Mouse (Mus musculus) adrenal gland, adult 8-10 months (tissue): ENCODE results near the gene Dop1a. TPM values are rescaled to one million over a fixed set of nuclear protein-coding genes. Genes with fewer than 3 reads are reported as not detected.

Source experiments
- DNase-seq: peaks from one replicate; pipeline ENCODE4 v3.0.0; 2022
- total RNA-seq, 4 experiments: library from RNA; stranded (reverse); gene quantifications; 2 replicates each; pipeline ENCODE4 v1.2.4; 2022

Dop1a gene
- total RNA-seq, 4 experiments from 2014 or later = 24.8 to 43.2 (median 32.0) TPM

DNA sequence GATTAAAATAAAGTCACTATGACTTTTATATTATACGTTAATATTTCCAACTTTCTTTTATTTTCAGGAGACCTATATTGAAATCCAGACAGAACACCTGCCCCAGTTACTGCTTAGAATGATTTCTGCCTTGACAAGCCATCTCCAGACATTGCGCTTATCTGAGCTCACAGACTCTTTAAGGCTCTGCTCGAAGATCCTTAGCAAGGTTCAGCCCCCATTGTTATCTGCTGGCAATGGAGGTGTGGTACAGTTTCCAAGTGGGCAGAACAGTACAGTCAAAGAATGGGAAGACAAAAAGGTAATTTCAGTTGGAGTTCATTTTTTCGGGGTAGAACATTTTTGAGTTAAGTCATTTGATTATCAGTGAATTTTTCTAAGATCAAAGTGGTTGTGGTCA, 40.5 kb downstream of the Dop1a start:
- DNase-seq = no peak

DNA sequence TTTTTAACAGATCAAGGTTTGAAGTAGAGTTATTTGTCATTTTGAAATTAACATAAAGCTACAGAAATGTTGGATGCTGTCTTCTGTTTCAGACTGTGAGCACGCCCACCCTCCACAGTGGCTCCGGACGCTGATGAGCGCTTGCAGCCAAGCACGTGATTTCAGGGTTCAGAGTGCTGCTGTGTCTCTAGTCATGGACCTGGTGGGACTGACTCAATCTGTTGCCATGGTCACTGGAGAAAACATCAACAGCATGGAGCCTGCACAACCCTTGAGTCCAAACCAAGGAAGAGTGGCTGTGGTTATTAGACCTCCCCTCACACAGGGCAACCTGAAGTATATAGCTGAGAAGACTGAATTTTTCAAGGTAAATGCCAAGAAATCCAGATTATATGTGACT, 46.8 kb downstream of the Dop1a start:
- no peak for DNase-seq

DNA sequence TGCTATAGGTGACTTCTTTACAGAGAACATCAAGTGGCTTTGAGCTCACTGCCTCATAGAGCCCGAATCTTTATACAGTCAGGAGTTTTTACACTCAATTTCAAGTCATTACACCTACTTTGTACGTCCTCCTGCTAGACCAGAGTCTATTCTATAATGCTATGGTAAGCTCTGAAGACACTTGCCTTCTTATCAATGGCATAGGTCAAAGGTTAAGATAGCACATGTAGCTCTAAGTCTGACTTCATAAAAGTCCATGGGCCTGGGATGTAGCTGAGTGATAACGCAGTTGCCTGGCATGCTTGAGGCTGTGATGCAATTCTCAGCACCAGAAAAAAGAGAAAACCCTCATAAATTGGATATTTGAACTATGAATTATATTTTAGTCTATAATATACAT, 47.4 kb downstream of the Dop1a start:
- DNase-seq = no peak

DNA sequence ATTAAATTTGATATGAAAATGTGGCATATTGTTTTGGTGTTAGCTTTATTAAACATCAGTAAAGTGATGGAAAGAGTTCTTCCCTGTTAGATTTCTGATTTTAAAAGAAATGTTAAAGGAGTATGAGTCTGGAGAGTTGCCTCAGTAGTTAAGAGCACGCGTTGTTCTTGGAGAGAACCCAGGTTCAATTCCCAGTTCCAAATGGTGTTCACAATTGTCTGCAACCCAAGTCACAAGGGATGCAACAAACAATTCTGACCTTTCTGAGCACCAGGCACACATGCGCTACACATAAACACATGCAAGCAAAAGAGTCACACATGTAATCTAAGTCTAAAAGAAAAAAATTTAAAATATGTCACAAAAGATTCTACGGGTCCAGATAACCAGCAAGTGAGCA, 47.8 kb downstream of the Dop1a start:
- no peak for DNase-seq

DNA sequence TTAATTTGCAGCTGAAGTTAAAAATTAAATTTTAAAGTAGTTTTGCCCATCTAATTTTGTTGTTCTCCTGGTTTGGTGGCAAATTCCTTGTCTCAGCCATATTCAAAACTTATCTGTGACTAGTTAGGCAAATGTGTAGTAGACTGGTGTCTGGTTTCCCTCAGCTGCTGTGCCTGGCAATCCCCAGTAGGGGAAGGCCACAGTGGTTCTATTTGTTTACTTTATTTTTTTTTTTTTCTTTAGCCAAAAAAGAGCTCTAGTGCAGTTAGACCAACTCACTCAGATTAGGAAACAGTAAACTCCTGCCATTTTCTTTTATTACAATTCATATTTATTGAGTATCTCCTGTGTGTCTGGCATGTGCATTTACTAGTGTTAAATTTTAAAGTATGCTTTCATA, 55.4 kb downstream of the Dop1a start:
- DNase-seq = no peak

DNA sequence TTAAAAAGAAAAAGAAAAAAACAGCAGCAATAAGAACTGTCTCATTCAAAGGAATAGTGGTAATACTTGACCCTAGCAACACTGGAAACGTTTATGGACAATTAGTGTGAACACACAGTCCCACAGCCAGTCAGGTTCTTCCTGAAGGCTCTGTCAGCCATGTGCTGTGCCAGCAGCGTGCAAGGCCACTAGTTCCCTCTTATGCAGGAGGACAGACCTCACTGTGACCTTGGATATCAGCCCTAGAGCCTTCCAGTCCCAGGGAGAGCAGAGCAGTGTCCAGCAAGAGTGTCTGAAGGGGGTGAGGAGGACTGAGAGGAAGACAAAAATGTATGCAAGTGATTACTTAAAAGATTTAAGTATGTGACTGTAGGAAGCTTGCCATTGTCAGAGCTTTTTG, 58.6 kb downstream of the Dop1a start:
- peak; percentile 68 for DNase-seq

DNA sequence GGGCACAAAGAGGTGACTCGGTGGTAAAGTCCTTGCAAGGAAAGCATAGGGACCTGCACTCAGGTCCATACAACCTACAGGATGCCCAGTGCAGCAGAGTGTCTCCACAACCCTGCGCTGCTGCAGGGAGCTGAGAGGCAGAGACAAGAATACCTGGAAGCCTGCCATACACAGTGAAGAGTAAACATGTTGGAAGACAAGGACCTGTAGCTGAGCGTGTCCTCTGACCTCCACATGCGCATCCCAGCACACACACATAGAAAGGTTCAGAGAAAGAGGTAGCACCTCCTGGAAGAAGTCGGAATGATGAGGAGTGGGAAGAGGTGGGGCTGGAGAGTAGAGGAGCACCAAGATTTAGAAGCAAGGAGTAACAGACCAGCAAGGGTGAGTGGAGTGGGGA, 67.1 kb downstream of the Dop1a start:
- DNase-seq = no peak

DNA sequence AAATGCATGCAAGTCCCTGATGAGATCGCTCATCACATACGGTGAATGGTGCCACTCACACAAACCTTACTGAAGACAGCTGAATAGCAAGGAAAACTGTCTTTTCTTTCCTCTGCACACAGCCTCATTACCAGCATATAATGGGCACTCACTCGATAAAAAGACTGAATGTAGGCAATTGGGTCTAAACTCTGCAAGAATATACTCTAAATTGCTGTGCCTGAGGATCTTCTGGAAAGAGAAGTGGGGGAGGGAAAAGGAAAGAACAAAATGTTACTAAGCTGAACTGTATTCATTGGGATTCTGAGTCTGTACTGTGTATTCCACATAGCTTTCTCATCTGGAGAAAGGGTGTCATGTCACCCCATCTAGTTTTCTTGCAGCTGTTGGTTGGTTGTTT, 76.5 kb downstream of the Dop1a start:
- no peak for DNase-seq

DNA sequence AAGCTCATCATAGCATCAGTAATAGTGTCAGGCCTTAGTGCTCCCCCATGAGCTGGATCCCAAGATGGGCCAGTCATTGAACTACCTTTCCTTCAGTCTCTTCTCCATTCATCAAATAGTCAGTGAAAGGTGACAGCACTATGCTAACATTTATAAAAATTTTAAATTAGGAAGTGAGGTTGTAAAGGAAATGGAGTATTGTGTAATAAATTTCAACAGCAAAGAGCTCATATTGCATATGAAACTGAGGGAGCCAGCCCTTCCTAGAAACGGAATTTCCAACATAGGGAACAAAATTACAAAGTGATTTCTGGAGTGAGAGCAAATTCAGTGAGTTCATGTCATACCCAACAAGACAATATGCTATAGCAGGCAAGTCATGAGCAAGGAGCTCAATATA, 77.6 kb downstream of the Dop1a start:
- DNase-seq = no peak

DNA sequence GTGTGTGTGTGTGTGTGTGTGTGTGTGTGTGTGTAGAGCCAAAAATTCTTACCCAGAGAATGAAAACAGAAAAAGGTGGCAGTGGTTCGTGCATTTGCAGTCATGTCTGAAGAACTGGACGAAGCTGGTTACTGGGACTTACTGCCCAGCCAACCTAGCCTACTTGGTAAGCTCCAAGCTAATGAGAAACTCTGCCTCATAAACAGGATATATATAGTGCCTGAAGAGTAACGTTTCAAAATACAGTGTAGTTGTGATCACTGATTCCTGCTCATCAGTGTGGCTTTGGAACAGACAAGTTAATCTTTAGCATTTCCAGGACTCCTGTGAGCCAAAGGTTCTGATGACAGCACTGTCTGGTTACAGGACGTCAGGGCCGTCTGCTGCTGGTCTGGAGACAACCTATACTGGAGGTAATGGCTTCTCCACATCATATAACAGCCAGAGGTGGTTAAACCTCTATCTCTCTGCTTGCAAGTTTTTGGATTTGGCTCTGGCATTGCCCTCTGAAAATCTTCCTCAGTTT, 82.7 kb downstream of the Dop1a start:
- no peak for DNase-seq

DNA sequence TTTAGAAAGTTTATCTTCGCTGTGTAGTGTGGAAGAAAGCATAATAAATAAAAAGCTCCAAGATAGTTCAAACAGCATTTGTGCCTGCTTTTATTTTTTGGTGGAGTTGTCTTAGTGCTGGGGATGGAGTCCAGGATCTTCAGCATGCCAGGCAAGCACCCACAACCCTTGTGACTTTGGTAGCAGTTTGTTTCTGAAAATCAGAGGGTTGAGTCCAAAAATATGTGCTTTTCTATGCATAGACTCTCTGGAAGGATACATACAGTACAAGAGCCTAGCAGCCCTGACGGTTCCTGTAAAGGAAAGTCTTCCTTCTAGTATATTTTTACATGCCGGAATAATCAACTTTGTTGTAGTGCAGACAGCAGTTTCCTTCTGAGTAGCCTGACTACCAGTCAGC, 83.8 kb downstream of the Dop1a start:
- no peak for DNase-seq

DNA sequence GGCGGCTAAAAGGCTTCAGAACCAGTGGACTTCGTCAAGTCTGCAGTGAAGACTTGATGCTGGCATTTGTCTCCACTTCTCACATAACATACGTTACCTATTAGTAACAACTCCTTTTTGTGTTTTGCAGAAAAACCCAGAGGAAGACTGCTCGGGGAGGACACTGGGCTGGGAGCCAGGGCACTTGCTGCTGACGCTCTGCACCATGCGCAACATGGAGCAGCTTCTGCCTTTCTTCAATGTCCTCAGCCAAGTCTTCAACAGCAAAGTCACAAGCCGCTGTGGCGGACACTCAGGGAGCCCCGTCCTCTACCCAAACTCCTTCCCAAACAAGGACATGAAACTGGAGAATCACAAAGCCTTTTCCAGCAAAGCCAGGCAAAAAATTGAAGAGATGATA, 86.9 kb downstream of the Dop1a start:
- no peak for DNase-seq

DNA sequence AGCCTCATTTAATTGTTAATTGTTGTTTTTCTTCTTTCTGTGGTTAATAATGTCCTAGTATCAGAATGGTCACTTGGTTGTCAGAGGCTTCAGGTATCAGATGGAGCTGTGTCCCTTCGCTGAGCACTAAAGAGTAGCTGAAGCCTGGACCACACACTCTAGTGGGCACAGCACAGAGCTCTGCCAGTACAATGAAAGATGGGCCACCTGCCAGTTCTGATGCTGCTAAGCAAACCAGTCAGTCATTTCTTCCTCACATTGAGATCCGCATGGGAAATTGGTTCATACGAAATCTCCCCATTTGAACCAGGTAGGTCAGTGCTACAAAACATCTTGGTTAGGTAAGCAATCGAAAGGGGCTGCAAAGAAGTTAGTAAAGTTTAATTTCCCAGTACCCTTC, 87.7 kb downstream of the Dop1a start:
- no peak for DNase-seq

DNA sequence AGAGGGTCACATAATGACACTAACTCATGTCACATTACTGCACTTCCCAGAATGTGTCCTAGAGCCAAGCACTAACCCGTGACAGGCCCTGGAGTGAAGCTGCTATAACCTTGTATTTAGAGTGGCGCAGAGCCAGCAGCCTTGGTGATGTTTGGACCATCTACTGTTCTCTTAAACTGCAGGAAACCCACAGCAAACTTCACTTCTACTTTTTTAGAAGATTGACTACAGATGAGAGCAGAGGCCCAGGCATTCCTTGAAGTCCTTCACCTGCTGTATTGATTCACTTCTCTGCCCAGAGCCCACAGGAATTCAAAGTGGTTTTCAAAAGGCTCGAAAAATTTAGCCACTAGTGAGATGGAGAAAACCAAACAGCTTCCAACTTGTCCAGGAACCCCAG, 93.6 kb downstream of the Dop1a start:
- peak; percentile 82 for DNase-seq

DNA sequence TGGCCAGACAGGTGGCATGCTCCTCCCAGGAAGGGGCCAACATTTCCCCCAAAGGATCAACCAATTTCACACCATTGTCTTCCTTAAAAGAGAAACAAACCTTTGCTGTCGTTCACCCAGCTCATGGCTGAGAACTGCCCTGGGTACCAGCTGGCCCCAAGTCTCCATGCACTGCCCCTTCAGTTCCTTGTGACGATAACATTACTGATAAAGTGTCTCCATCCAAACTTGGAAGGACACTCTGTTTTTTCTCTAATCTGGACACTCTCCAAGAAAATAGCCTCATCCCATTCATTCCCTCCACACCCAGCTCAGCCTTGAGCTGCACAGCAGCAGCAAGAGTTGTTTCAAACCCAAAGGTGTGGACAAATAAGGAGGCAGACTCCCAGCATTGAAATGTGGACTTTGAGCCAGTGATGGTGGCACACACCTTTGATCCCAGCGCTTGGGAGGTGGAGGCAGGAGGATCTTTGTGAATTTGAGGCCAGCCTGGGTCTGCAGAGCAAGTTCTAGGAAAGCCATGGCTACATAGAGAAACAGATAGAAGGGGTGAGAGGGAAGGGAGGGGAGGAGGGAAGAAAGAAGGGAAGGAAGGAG, 102.5 kb downstream of the Dop1a start:
- DNase-seq = no peak

DNA sequence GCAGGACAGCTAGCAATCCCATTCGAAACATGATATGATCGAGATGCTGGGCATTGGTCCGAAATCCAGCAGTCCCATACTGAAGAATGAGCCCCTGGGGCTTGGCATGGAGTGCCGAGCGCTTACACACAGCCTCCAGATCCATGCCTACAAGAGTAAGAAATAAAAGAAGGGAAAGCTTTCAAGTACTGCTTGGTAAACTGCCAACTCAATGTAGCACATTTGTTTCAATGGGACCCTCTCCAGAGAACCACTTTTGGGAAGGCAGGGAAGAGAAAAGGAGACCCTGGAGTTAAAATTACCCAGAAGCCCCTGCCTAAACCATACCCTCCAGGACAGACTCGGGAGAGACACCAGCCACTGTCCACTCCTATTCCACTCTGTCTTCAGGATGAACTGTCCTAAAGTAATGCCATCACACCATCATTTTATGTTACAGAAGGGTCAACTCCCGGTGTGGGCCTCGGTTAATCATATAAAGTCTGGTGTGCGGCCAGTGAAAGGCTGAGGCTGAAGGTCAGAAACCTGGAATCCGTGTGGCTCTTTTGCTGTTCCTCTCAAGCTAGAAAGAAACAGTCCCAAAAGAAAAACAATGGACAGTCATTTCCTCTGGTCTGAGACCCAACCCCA, 103.4 kb downstream of the Dop1a start:
- no peak for DNase-seq

DNA sequence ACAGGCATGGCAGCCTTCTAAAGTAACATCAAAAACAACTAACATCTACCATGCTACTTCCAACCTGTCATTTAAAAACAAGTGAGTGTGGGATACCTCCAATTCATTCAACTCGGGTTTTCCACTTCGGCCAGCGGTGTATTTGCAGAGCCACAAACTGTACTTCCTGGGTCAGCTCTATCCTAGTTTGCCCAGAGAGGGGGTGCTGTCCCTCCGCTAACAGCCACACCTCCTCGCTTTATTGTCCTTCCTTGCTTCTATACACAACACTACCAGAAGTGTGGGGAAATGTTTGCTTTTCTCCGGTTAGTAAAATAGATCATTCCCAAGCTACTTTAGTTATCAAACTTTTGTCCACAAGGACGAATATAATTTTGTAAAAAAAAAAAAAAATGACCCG, 104.0 kb downstream of the Dop1a start:
- no peak for DNase-seq

DNA sequence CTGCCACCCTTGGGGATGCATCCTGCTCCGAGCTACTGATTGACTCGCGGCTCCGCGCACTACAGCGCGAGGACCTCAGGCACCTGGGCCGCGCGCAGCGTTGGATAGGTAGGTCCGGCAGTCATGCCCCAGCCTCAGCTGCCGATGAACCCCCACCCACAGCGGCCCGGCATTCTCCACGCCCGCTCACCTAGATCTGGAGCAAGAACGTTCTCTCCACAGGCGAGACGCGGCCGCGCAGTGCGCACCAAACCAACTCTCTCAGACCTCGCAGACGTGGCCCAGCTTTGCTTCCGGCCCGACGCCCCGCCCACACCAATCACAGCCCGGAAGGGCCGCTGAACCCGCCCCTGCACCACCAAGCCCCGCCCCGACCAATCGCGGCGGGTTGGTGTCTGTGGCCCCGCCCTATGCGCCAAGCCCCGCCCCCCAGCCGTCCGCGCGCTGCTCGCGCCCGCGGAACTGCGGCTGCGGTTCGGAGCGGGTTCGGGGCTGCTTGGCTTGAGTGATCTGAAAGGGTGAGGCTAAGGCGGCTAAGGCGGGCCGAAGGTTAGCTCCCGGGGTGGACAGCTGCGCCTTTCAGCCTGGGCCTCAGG, 104.7 kb downstream of the Dop1a start, which contains the start of the genes Pgm3 and Rwdd2a:
Gene Pgm3 (minus strand): TSS at position 303 of the 596 bp plus-strand sequence.
Gene Rwdd2a (plus strand): TSS at position 452 of the 596 bp plus-strand sequence.
- peak; percentile 93 for DNase-seq

DNA sequence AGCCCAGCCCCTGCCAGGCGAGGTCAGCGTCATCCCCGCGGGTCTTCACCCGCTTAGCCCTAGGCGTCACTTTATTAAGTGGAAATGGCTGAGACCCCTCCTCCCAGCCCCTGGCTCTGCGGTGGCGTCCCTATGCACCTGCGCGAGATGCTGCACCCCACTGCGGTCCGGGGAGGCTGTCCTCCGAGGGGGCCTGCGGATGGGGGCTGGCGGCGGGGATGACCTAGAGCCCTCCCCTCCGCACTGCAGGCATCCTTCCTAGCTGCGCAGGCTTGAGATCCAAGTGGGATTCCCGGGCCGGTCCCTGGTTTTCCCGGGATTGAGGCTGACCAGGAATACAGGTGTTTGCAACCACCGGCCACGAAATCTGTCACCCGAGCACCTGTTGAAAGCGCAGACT, 105.2 kb downstream of the Dop1a start:
- DNase-seq = peak; percentile 47

DNA sequence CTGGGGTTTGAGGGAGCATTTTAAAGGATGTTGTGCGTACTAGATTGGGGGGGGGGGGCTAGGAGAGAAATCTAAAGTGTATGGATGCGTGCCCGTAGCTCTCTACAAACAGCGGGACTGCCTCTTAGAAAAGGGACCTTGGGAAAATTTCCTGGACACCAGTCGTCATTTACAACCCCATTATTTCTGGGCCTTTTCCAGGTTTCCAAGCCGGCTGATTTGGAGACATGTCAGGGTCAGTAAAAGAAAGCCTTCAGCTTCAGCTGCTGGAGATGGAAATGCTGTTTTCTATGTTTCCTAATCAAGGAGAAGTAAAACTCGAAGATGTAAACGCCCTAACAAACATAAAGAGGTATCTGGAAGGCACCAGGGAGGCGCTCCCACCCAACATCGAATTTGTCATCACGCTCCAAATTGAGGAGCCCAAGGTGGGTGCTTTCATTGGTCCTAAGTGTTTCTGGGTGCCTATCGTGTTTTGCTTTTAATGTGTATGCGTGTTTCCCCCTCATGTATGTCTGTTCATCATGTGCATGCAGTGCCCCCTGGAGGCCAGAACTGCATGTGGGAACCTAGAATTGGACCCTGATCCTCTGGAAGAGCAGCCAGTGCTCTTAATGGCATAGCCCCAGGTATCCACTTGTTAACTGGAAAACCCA, 105.8 kb downstream of the Dop1a start:
- DNase-seq = peak; percentile 67

DNA sequence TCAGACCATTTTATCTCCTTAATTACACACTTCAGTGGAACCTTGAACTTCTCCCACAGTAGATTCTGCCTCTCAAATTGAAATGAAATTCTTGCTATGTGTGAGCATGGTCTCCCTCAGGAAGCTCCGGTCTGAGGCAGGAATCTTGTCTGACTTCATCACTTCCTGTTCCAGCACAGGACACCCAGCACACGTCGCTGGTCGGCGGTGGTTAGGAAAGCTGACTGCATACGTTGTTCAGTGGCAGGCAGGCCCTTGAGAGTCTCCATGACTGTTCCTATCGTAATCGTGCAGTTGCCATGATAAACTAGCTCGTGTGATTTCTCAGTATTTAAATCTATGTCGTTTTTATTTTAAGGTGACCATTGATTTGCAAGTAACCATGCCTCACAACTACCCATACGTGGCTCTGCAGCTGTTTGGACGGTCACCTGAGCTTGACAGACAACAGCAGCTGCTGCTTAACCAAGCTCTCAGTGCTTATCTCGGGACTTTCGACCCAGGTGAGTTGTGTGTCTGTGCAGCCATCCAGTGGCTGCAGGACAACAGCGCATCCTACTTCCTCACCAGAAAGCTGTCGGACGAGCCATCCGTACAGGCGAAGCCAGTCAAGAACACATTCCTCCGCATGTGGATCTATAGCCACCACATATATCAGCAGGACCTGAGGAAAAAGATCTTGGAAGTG, 106.8 kb downstream of the Dop1a start:
- DNase-seq = no peak

DNA sequence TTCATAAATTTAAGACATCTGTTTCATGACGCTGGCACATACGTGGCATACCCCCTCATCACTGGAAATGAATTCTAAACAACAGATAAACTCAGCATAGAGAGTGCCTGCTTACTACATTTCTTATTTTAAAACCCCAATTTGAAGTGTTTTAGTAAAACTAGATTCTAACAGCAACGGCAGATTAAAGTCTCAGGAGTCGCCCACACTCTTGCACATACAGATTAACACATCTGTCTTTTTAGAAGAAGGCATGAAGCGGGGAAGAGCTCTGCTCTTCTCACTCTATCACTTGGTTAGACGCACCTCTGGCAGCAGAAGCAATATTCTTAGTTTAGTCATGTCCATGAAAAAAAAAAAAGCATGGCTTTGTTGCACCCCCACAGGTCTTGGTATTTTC, 108.2 kb downstream of the Dop1a start:
- DNase-seq = no peak

DNA sequence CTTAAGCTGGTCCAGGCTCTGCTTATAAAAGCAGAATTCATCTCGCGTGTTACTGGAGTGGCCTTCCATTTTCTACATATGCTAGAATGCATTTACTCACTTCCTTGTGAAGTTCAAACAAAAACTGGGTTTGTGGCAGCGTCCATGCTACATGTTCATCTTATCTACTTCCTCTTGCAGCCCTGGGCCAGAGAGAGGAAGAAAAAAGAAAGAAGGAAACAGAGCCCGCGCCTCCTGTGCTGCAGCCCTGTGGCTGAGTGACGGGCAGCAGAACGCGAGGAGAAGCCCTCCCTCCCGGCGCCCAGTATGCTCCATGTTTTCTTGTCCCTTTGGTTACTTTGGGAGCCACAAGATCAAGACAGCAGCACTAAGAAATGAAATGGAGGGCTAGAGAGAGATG, 112.7 kb downstream of the Dop1a start:
- no peak for DNase-seq
